Mouse (Mus musculus): Measurements from ENCODE around the gene Faap20. TPM values are rescaled to one million over a fixed set of nuclear protein-coding genes. Genes with fewer than 3 reads are reported as not detected.

The Faap20 gene
- polyA plus RNA-seq, 1 experiment from 2014 or later, result 65.0 TPM

DNA sequence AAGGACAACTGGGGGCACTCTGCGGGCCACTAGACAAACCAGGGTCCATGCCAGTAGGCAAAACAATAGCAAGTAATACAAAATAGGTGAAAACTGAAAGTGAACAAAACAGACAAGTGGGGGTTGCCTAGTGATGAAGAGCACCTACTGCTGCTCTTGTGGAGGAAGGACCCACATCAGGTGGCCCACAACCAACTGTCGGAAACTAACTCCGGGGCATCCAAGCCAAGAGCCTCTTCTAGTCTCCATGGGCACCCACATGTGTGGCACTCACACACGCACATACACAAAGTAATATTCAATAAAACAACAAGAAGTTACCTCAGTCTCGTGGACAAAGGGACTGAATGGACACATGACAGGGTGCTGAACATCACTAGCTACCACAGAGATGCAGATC, 40.1 kb upstream of the Faap20 start:
- Histone ChIP-seq H3K27ac (ENCODE audit: low read length) (no peak overlapping the region), H3K9ac (replicated peaks; ENCODE audit: low read depth, low read length) (no peak overlapping the region), H3K4me2 (replicated peaks; ENCODE audit: low read depth, low read length) (no peak overlapping the region), H3K27me3 (ENCODE audit: control insufficient read depth, insufficient read depth, low read length) (no peaks in the 10 kb centered on the region), H3K4me1 (ENCODE audit: control insufficient read depth, insufficient read depth, low read length) (peaks cover 48% of the 10 kb centered on the region), H3K36me3 (ENCODE audit: control insufficient read depth, insufficient read depth, low read length) (peaks cover 9% of the 10 kb centered on the region; the same call in 1 of the 2 replicates), H3K4me3 (ENCODE audit: low read depth, low read length) (no peak overlapping the region), H3K9me3 (ENCODE audit: control insufficient read depth, low read depth, low read length) (no peaks in the 10 kb centered on the region)
- WGBS, result 92% methylated on average over 5 of the region's 5 CpGs
- no peak for ATAC-seq (ENCODE audit: insufficient number of reproducible peaks, insufficient read depth, low FRiP score, low read depth)

DNA sequence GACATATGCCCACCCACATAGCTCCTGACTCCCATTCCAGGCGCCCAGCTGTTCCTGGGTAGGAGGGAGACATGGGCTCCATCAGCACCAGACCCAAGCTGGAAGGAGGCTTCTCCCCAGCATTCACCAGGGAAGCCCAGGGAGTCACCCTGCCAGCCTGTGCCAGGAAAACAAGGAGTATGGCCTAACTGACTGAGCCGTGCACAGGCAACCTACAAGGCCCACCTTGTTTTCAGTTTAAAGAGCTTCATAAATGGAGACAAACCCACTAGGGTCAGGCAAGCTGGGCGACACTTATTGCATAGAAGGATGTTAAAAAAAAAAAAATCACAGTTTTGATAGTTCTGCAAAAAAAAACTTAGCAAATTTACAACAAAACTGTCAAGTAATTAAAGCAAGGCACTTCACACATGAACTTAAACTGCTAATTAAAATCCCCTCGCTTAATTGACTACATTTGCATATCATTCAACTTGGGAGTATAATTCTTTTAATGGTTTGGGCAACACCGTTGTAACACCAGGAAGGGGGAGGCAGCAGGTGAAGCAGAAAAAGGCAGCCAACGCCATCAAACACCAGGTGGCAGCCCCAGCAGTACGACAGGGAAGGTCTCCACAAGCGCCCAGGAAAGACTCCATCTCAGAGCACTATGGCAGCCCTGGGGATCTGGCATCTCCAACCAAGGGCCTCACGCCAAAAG, 36.4 kb upstream of the Faap20 start:
- Histone ChIP-seq H3K4me3 (ENCODE audit: low read depth, low read length) (no peak overlapping the region), H3K4me2 (replicated peaks; ENCODE audit: low read depth, low read length) (no peak overlapping the region), H3K4me1 (ENCODE audit: control insufficient read depth, insufficient read depth, low read length) (peaks cover 57% of the 10 kb centered on the region), H3K9ac (replicated peaks; ENCODE audit: low read depth, low read length) (no peak overlapping the region), H3K27me3 (ENCODE audit: control insufficient read depth, insufficient read depth, low read length) (no peaks in the 10 kb centered on the region), H3K36me3 (ENCODE audit: control insufficient read depth, insufficient read depth, low read length) (peaks cover 11% of the 10 kb centered on the region), H3K9me3 (ENCODE audit: control insufficient read depth, low read depth, low read length) (no peaks in the 10 kb centered on the region), H3K27ac (ENCODE audit: low read length) (no peak overlapping the region)
- 61% methylated on average over 9 of the region's 9 CpGs for WGBS
- ATAC-seq (ENCODE audit: insufficient number of reproducible peaks, insufficient read depth, low FRiP score, low read depth), result no peak

DNA sequence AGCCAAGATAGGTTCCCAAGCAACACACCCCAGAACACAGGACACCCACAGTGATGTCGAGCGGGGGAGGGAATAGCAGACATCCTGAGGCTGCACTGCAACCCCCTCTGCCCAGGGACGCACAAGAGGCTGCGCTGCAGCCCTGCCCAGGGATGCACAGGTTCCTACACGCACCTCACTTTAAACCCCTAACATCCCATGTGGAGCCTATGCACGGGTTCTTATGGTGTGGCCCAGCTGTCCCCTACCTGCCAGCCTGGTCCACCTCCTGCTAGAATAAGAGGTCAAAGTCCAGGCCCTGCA, 35.9 kb upstream of the Faap20 start:
- 72% methylated on average over 6 of the region's 6 CpGs for WGBS
- H3K9me3 ChIP-seq (ENCODE audit: control insufficient read depth, low read depth, low read length), result no peaks in the 10 kb centered on the region
- no peak overlapping the region for H3K4me3 ChIP-seq (ENCODE audit: low read depth, low read length)
- no peak overlapping the region for H3K27ac ChIP-seq (ENCODE audit: low read length)
- ATAC-seq (ENCODE audit: insufficient number of reproducible peaks, insufficient read depth, low FRiP score, low read depth), result peak; percentile 7; the same call in 1 of the 2 replicates
- peaks cover 11% of the 10 kb centered on the region for H3K36me3 ChIP-seq (ENCODE audit: control insufficient read depth, insufficient read depth, low read length)
- H3K27me3 ChIP-seq (ENCODE audit: control insufficient read depth, insufficient read depth, low read length), result no peaks in the 10 kb centered on the region
- no peak overlapping the region for H3K9ac ChIP-seq (replicated peaks; ENCODE audit: low read depth, low read length)
- H3K4me1 ChIP-seq (ENCODE audit: control insufficient read depth, insufficient read depth, low read length), result peaks cover 57% of the 10 kb centered on the region
- no peak overlapping the region for H3K4me2 ChIP-seq (replicated peaks; ENCODE audit: low read depth, low read length)

DNA sequence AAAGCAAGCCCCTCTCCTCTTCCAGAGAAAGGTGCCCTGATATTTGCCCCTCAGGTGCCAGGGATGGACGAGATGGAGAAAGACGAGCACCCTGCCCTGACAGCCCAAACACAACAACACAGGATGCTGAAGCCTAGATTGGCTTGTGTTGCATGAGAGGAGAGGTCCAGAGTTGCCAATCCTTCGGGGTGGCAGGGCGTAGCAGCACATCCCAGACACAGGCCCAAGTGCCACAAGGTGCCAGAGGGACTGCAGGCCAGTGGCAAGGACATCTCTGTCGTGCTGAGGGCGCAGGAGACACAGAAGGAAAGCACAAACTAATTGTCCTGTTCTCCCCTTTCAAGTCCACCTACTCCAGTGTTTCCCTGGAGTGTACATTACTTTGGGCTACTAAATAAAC, 35.4 kb upstream of the Faap20 start:
- Histone ChIP-seq H3K9ac (replicated peaks; ENCODE audit: low read depth, low read length) (no peak overlapping the region), H3K9me3 (ENCODE audit: control insufficient read depth, low read depth, low read length) (no peaks in the 10 kb centered on the region), H3K4me1 (ENCODE audit: control insufficient read depth, insufficient read depth, low read length) (peaks cover 58% of the 10 kb centered on the region), H3K27ac (ENCODE audit: low read length) (no peak overlapping the region), H3K27me3 (ENCODE audit: control insufficient read depth, insufficient read depth, low read length) (no peaks in the 10 kb centered on the region), H3K4me3 (ENCODE audit: low read depth, low read length) (no peak overlapping the region), H3K36me3 (ENCODE audit: control insufficient read depth, insufficient read depth, low read length) (peaks cover 11% of the 10 kb centered on the region), H3K4me2 (replicated peaks; ENCODE audit: low read depth, low read length) (0 out of 2 replicates have a peak overlapping the region, but pooled peaks have one; percentile 5)
- no peak for ATAC-seq (ENCODE audit: insufficient number of reproducible peaks, insufficient read depth, low FRiP score, low read depth)
- WGBS, result 70% methylated on average over 6 of the region's 6 CpGs

DNA sequence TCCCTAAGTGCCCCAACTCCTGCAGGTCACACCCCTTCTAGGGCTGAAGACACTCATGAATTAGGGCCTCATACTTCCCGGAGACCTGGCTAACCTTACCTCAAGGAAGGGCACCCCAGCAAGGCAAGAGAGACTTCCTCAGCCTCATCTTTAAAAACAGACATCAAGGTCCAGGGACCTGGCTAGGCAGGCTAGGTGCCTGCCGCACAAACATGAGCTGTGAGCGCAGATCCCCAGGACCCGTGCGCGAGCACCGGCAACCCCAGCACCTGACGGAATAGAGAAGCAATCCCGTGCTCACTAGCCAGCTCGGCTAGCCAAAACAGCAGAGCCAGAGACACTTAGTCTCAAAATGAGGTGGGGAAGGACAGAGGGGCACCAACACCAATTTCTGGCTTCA, 34.8 kb upstream of the Faap20 start:
- Histone ChIP-seq H3K27ac (ENCODE audit: low read length) (no peak overlapping the region), H3K4me3 (ENCODE audit: low read depth, low read length) (no peak overlapping the region), H3K4me1 (ENCODE audit: control insufficient read depth, insufficient read depth, low read length) (peaks cover 64% of the 10 kb centered on the region), H3K27me3 (ENCODE audit: control insufficient read depth, insufficient read depth, low read length) (no peaks in the 10 kb centered on the region), H3K9me3 (ENCODE audit: control insufficient read depth, low read depth, low read length) (no peaks in the 10 kb centered on the region), H3K4me2 (replicated peaks; ENCODE audit: low read depth, low read length) (no peak overlapping the region), H3K36me3 (ENCODE audit: control insufficient read depth, insufficient read depth, low read length) (peaks cover 11% of the 10 kb centered on the region), H3K9ac (replicated peaks; ENCODE audit: low read depth, low read length) (no peak overlapping the region)
- ATAC-seq (ENCODE audit: insufficient number of reproducible peaks, insufficient read depth, low FRiP score, low read depth), result no peak
- WGBS, result 68% methylated on average over 10 of the region's 10 CpGs

DNA sequence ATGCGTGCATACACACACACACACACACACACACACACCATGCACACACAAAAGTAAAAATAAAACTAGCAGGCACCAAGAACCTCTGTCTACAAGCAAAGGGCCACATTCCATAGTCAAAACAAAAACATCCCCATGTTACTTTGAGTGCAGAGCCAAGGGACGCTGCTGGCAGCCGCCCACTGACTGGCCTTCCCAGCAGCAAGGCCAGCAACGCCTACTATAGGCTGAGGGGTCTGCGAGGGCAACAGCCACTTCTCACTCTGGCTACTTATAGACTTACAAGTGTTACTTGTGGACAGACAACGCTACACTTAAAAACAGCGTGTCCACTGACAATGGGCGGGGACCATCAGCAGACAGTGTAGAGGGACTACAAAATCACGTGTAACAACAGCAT, 34.4 kb upstream of the Faap20 start:
- no peak for ATAC-seq (ENCODE audit: insufficient number of reproducible peaks, insufficient read depth, low FRiP score, low read depth)
- H3K4me3 ChIP-seq (ENCODE audit: low read depth, low read length), result no peak overlapping the region
- peaks cover 11% of the 10 kb centered on the region for H3K36me3 ChIP-seq (ENCODE audit: control insufficient read depth, insufficient read depth, low read length)
- no peak overlapping the region for H3K4me2 ChIP-seq (replicated peaks; ENCODE audit: low read depth, low read length)
- 64% methylated on average over 9 of the region's 9 CpGs for WGBS
- no peaks in the 10 kb centered on the region for H3K27me3 ChIP-seq (ENCODE audit: control insufficient read depth, insufficient read depth, low read length)
- H3K27ac ChIP-seq (ENCODE audit: low read length), result no peak overlapping the region
- H3K4me1 ChIP-seq (ENCODE audit: control insufficient read depth, insufficient read depth, low read length), result peaks cover 68% of the 10 kb centered on the region
- H3K9me3 ChIP-seq (ENCODE audit: control insufficient read depth, low read depth, low read length), result no peaks in the 10 kb centered on the region
- H3K9ac ChIP-seq (replicated peaks; ENCODE audit: low read depth, low read length), result no peak overlapping the region

DNA sequence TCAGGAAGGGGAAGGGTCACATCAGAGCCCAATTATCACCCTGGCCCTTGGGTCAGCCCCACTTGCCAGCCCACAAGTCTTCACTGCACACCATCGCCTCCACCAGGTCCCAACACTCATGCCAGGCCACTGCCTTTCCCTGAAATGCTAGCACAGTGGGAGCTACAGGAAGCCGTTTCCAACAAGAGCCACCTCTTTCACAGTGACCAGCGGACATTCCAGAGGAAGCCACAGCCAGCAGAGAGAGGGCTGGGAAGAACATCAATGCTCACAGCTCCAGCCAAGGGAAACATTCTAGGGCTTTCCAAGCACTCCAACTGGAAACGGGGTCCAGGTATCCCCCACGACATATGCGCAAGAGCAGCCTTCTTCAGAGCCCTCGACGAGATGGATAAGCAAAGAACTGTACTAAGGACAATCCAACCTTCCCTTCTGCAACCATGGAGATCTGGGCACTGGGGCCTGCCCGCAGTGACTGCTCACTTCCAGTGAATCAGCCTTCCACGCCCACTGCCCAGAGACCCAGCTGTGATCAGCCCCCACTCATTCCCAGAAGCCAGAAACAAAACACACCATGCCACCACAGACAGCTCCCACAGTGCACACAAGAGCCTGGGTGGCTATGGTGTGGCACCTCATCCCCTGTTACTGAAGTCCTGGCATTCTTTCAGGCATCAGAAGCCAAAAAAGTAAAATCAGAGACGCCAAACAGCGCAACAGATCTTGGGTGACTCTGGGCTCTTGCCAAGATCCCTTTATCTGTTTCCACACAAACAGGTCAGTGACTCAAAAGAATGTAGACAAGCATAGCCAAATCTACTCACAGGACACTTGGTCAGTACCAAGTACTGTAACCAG, 33.6 kb upstream of the Faap20 start:
- ATAC-seq (ENCODE audit: insufficient number of reproducible peaks, insufficient read depth, low FRiP score, low read depth), result no peak
- Histone ChIP-seq H3K4me2 (replicated peaks; ENCODE audit: low read depth, low read length) (0 out of 2 replicates have a peak overlapping the region, but pooled peaks have one; percentile 1), H3K27ac (ENCODE audit: low read length) (0 out of 2 replicates have a peak overlapping the region, but pooled peaks have one; percentile 6), H3K36me3 (ENCODE audit: control insufficient read depth, insufficient read depth, low read length) (peaks cover 4% of the 10 kb centered on the region), H3K4me1 (ENCODE audit: control insufficient read depth, insufficient read depth, low read length) (peaks cover 70% of the 10 kb centered on the region), H3K27me3 (ENCODE audit: control insufficient read depth, insufficient read depth, low read length) (no peaks in the 10 kb centered on the region), H3K4me3 (ENCODE audit: low read depth, low read length) (no peak overlapping the region), H3K9ac (replicated peaks; ENCODE audit: low read depth, low read length) (no peak overlapping the region), H3K9me3 (ENCODE audit: control insufficient read depth, low read depth, low read length) (no peaks in the 10 kb centered on the region)
- 61% methylated on average over 12 of the region's 12 CpGs for WGBS

DNA sequence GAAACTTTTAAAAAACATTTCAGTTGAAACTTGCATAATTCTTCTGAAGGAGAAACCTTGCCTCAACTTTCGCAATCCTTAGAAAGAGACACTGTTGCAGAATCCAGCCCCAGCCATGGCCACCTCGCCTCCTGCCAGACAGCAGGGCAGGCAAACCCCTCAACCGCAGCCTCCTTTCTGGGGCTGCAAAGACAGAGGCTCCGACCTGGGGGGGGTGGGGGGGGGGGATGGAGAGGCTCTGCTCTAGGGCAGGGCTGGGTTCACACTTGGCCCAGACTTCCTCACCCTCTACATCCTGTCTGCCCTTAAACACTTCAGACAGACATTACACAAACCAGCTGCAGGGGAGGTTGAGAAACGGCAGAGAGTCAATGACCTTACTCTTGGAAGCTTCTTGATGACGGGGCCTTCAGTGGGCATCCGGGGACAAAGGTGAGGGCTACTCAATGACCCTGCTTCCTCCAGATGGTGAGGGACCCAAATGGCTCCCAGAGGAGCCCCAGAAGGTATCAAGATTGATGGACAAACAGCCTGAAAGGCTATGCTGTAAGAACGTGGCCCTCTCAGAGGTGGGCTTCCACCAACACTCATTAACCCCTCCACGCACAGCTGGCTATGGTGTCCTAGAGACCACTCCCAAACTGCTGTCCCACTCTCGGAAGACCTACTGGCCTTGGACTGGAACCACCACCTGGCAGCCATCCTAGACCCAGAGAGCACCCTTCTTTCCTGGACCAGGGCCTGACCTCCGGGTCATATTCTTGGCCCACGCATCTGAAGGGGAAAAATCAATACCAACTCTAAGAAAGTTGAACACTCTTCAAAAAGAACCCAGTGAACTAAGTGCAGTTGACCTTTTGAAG, 32.1 kb upstream of the Faap20 start:
- Histone ChIP-seq H3K36me3 (ENCODE audit: control insufficient read depth, insufficient read depth, low read length) (peaks cover 3% of the 10 kb centered on the region), H3K27ac (ENCODE audit: low read length) (no peak overlapping the region), H3K27me3 (ENCODE audit: control insufficient read depth, insufficient read depth, low read length) (no peaks in the 10 kb centered on the region), H3K4me3 (ENCODE audit: low read depth, low read length) (0 out of 2 replicates have a peak overlapping the region, but pooled peaks have one; percentile 5), H3K9me3 (ENCODE audit: control insufficient read depth, low read depth, low read length) (no peaks in the 10 kb centered on the region), H3K9ac (replicated peaks; ENCODE audit: low read depth, low read length) (no peak overlapping the region; the same call in 1 of the 2 replicates), H3K4me2 (replicated peaks; ENCODE audit: low read depth, low read length) (peak overlapping the region; percentile 94; the same call in 1 of the 2 replicates), H3K4me1 (ENCODE audit: control insufficient read depth, insufficient read depth, low read length) (peaks cover 70% of the 10 kb centered on the region)
- ATAC-seq (ENCODE audit: insufficient number of reproducible peaks, insufficient read depth, low FRiP score, low read depth), result no peak
- WGBS, result 42% methylated on average over 12 of the region's 12 CpGs
